ENCODE assay signal across 19 mouse cellular contexts in genomic region chr16:7518711-7519110, GRCm38 (mm10).
DNase-seq lines count a peak whose midpoint lies in the region; ATAC-seq and TF ChIP-seq lines count a peak whose summit lies in the region.
"Had no signal": no experiment of that assay in that cellular context is flagged by ENCODE, and none has a peak within 500 bp of the region (broad histone marks: within the 10 kb centered on the region; RNA-seq: fewer than 3 reads in every experiment).

No protein-coding gene starts in this region.

- ATAC-seq in forebrain, embryonic 14.5 days: no peak
- ATAC-seq in forebrain, embryonic 15.5 days (replicated peaks): no peak
- ATAC-seq in midbrain, embryonic 14.5 days (ENCODE audit: low FRiP score, low TSS enrichment): no peak
- no peak for ATAC-seq in midbrain, embryonic 13.5 days
- ATAC-seq: forebrain, embryonic 13.5 days; forebrain, postnatal 0 days had no signal

- H3K36me3 ChIP-seq in forebrain, embryonic 14.5 days (ENCODE audit: control insufficient read depth, insufficient read depth, low read length): no peaks in the 10 kb centered on the region
- no peaks in the 10 kb centered on the region for H3K36me3 ChIP-seq in forebrain, embryonic 15.5 days
- H3K36me3 ChIP-seq in midbrain, embryonic 14.5 days (ENCODE audit: control insufficient read depth, insufficient read depth, low read length): no peaks in the 10 kb centered on the region
- H3K36me3 ChIP-seq in midbrain, embryonic 13.5 days: no peaks in the 10 kb centered on the region
- H3K36me3 ChIP-seq: embryonic facial prominence, embryonic 10.5 days; embryonic facial prominence, embryonic 12.5 days had no signal

- no peaks in the 10 kb centered on the region for H3K4me1 ChIP-seq in forebrain, embryonic 14.5 days (ENCODE audit: control insufficient read depth, insufficient read depth, low read length)
- H3K4me1 ChIP-seq in forebrain, embryonic 15.5 days: no peaks in the 10 kb centered on the region
- no peaks in the 10 kb centered on the region for H3K4me1 ChIP-seq in midbrain, embryonic 14.5 days (ENCODE audit: control insufficient read depth, insufficient read depth, low read length)
- no peaks in the 10 kb centered on the region for H3K4me1 ChIP-seq in midbrain, embryonic 13.5 days (replicated peaks)
- H3K4me1 ChIP-seq: embryonic facial prominence, embryonic 10.5 days; embryonic facial prominence, embryonic 12.5 days; forebrain, embryonic 13.5 days had no signal

- DNase-seq in forebrain, embryonic 14.5 days (ENCODE audit: low spot score): peak; percentile 23
- DNase-seq in midbrain, embryonic 14.5 days: peak; percentile 51
- DNase-seq in brain, embryonic 14.5 days (ENCODE audit: low read depth): peak; percentile 59
- DNase-seq in retina, embryonic 14.5 days (ENCODE audit: low spot score): peak; percentile 21
- no peak for DNase-seq in frontal cortex, postnatal 14 days (ENCODE audit: low spot score in 2 of 2)
- DNase-seq in testis, postnatal 14 days (ENCODE audit: low spot score): no peak
- DNase-seq: adrenal gland, adult 2 months; adrenal gland, postnatal 10 days; adrenal gland, postnatal 25 days; cerebellum, adult 11-12 months; cerebellum, adult 2 months; cerebellum, adult 9-10 months; cerebellum, postnatal 36 days; forebrain, postnatal 0 days had no signal

- H3K9me3 ChIP-seq in forebrain, embryonic 14.5 days (replicated peaks; ENCODE audit: control insufficient read depth, low read length): peaks cover 3% of the 10 kb centered on the region; the same call in 1 of the 2 replicates
- H3K9me3 ChIP-seq in forebrain, embryonic 15.5 days: no peaks in the 10 kb centered on the region
- H3K9me3 ChIP-seq in midbrain, embryonic 14.5 days (ENCODE audit: control insufficient read depth, low read length): peaks cover 12% of the 10 kb centered on the region
- H3K9me3 ChIP-seq in midbrain, embryonic 13.5 days: peaks cover 8% of the 10 kb centered on the region

- no peaks in the 10 kb centered on the region; the same call in 1 of the 2 replicates for H3K27me3 ChIP-seq in forebrain, embryonic 14.5 days (replicated peaks; ENCODE audit: control insufficient read depth, insufficient read depth, low read length)
- H3K27me3 ChIP-seq in forebrain, embryonic 15.5 days: no peaks in the 10 kb centered on the region
- H3K27me3 ChIP-seq in midbrain, embryonic 14.5 days (ENCODE audit: control insufficient read depth, insufficient read depth, low read length): no peaks in the 10 kb centered on the region
- H3K27me3 ChIP-seq in midbrain, embryonic 13.5 days: no peaks in the 10 kb centered on the region
- H3K27me3 ChIP-seq: embryonic facial prominence, embryonic 12.5 days had no signal

- H3K27ac ChIP-seq in forebrain, embryonic 14.5 days (ENCODE audit: low read depth, low read length): no peak overlapping the region
- no peak overlapping the region for H3K27ac ChIP-seq in forebrain, embryonic 15.5 days (replicated peaks)
- no peak overlapping the region for H3K27ac ChIP-seq in midbrain, embryonic 14.5 days (replicated peaks; ENCODE audit: low read depth, low read length)
- no peak overlapping the region for H3K27ac ChIP-seq in midbrain, embryonic 13.5 days
- H3K27ac ChIP-seq: embryonic facial prominence, embryonic 10.5 days; embryonic facial prominence, embryonic 12.5 days; forebrain, embryonic 13.5 days had no signal

- no peak overlapping the region for H3K4me2 ChIP-seq in forebrain, embryonic 14.5 days (ENCODE audit: low read length)
- H3K4me2 ChIP-seq in forebrain, embryonic 15.5 days (replicated peaks): no peak overlapping the region
- no peak overlapping the region for H3K4me2 ChIP-seq in midbrain, embryonic 14.5 days (ENCODE audit: low read length)
- no peak overlapping the region for H3K4me2 ChIP-seq in midbrain, embryonic 13.5 days (replicated peaks)
- H3K4me2 ChIP-seq: embryonic facial prominence, embryonic 12.5 days; forebrain, embryonic 13.5 days had no signal

- no peak for TF ChIP-seq CTCF in brain, embryonic 14.5 days (IDR thresholded peaks at IDR 0.05; ENCODE audit: borderline replicate concordance, extremely low read depth, insufficient read depth, insufficient read length)

- H3K9ac ChIP-seq in forebrain, embryonic 14.5 days (ENCODE audit: low read length): no peak overlapping the region
- H3K9ac ChIP-seq in forebrain, embryonic 15.5 days (replicated peaks): no peak overlapping the region
- no peak overlapping the region for H3K9ac ChIP-seq in midbrain, embryonic 14.5 days (replicated peaks; ENCODE audit: low read length)
- H3K9ac ChIP-seq in midbrain, embryonic 13.5 days (replicated peaks): no peak overlapping the region
- H3K9ac ChIP-seq: embryonic facial prominence, embryonic 12.5 days; forebrain, embryonic 13.5 days; forebrain, postnatal 0 days had no signal

- 33% methylated on average over 2 of the region's 2 CpGs for WGBS in forebrain, embryonic 14.5 days
- WGBS in forebrain, embryonic 15.5 days: 24% methylated on average over 2 of the region's 2 CpGs
- 22% methylated on average over 2 of the region's 2 CpGs for WGBS in midbrain, embryonic 14.5 days
- WGBS in midbrain, embryonic 13.5 days: 35% methylated on average over 2 of the region's 2 CpGs

- no peak for TF ChIP-seq POLR2A in brain, embryonic 14.5 days (IDR thresholded peaks at IDR 0.05; ENCODE audit: borderline replicate concordance, extremely low read depth, insufficient read depth, insufficient read length, poor library complexity, severe bottlenecking)

- no peak overlapping the region for H3K4me3 ChIP-seq in forebrain, embryonic 14.5 days (ENCODE audit: low read depth, low read length)
- no peak overlapping the region for H3K4me3 ChIP-seq in forebrain, embryonic 15.5 days
- no peak overlapping the region for H3K4me3 ChIP-seq in midbrain, embryonic 14.5 days (replicated peaks; ENCODE audit: low read depth, low read length)
- H3K4me3 ChIP-seq in midbrain, embryonic 13.5 days (replicated peaks): no peak overlapping the region
- H3K4me3 ChIP-seq: embryonic facial prominence, embryonic 10.5 days; embryonic facial prominence, embryonic 12.5 days; forebrain, embryonic 13.5 days had no signal

Comparison
In these comparisons a context has a peak if more than half of its experiments do, and no peak if none do; other contexts are left out.
1. DNase-seq: peak in forebrain, embryonic 14.5 days (single experiment), midbrain, embryonic 14.5 days (single experiment), brain, embryonic 14.5 days (single experiment) and retina, embryonic 14.5 days (single experiment); none in frontal cortex, postnatal 14 days (0 of 2) and testis, postnatal 14 days (single experiment).